Mouse (Mus musculus) pancreas, adult 10 weeks (tissue): ENCODE results near the gene Higd1a. TPM values are rescaled to one million over a fixed set of nuclear protein-coding genes. Genes with fewer than 3 reads are reported as not detected.

Experiments
- polyA plus RNA-seq: library from polyadenylated mRNA; stranded (reverse); fragments of 350-450 nt; fragmentation: Illumina TruSeq; extraction: RNeasy Lipid Tissue Mini Kit (QIAGEN cat#74804); gene quantifications from one replicate; pipeline ENCODE4 v1.2.3, GENCODE M21; 2015; ENCODE audit warnings: low read depth, low replicate concordance; ENCODE audit not compliant: insufficient read depth

The Higd1a gene
- 7.4 TPM for polyA plus RNA-seq

DNA sequence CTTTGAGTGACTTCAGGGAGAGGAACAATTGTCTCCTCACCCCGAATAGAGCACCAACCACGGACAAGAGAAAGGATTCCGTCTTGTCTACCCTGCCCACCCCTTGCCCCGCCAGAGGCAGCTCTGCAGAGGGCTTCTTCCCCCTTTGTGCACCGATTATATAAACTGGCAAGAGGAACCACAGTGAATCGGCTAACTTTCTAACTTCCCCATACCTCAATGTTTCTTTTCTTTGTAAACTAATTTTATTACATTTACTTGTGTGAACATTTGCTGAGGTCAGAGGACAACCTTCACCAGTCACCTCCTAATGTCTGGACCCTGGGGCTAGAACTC, at the start of gene Higd1a:
Gene Higd1a, minus strand, starts transcription at position 210 of the 336 bp plus-strand sequence.

GRCm38 (mm10) chr9:121898245-121898644, 40.1 kb upstream of the Higd1a start, which contains the start of gene Ackr2:
Ackr2 (plus strand) TSS chr9:121898355.

DNA sequence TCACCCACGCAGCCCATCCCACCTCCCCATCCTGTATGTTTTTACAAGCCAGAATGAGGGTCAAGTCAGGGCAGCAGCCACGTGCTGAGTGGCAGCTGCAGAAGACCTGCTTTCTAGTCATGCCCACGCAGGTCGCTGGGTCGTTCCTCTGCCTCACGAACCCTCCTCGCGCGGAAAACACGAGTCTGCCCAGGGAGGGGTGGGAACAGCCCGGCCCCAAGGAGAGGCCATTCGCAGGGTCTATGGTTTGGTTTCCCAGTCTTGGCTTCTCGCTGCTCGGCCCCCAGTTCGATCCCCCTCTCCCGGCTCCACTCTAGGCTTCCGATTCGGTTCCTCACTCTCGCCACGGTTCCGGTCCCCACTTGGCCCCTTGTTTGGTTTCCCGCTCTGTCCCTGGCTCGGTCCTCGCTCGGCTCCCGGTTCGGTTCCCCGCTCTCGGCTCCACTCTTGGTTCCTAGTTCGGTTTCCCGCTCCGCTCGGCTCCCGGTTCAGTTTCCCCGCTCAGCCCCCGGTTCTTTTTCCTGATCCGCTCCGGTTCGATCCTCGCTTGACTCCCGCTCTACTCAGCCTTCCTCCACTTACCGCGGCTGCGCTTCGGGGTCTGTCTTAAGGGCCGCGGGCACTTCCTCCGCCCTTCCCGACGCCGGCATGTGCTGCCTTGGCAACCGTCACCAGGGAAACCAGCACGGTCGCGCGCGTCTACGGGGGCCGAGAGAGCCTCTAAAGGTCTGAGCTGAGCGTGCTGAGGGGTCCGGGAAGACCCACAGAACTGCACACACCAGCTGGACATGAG, 19.1 kb downstream of the Higd1a start, which contains the start of gene Ccdc13:
Gene Ccdc13, minus strand, starts transcription at position 633 of the 793 bp plus-strand sequence.

Other genes with a start within 250 kb of the Higd1a start
- gene Lyzl4, start 216.3 kb downstream of the Higd1a start, polyA plus RNA-seq, result 1.7 TPM
- gene Vipr1, start 215.6 kb downstream of the Higd1a start, polyA plus RNA-seq, result 5.5 TPM
- gene Sec22c, start 152.9 kb downstream of the Higd1a start, polyA plus RNA-seq, result 1.9 TPM
- gene Ss18l2, start 148.0 kb downstream of the Higd1a start, polyA plus RNA-seq, result 35.0 TPM
- 52.8 TPM for gene Nktr, start 139.2 kb downstream of the Higd1a start, polyA plus RNA-seq
- 5.5 TPM for gene Zfp651, start 99.0 kb downstream of the Higd1a start, polyA plus RNA-seq
- not detected for gene Klhl40, start 80.8 kb downstream of the Higd1a start, polyA plus RNA-seq
- not detected for gene Hhatl, start 65.9 kb downstream of the Higd1a start, polyA plus RNA-seq
- not detected for gene Ccdc13, start 18.9 kb downstream of the Higd1a start, polyA plus RNA-seq
- gene Ackr2, start 40.0 kb upstream of the Higd1a start, polyA plus RNA-seq, result 0.96 TPM
- not detected for gene Cyp8b1, start 57.9 kb upstream of the Higd1a start, polyA plus RNA-seq
- gene Fam198a, start 92.6 kb upstream of the Higd1a start, polyA plus RNA-seq, result 1.4 TPM
- 8.9 TPM for gene Pomgnt2, start 138.7 kb upstream of the Higd1a start, polyA plus RNA-seq